Mouse (Mus musculus) small intestine, adult 2 months (tissue): ENCODE results near the gene Robo4.

Source experiments
- CTCF ChIP-seq: fragments of 200-500 bp; IDR thresholded peaks from 2 replicates; pipeline ENCODE4 v1.5.1; 2012; ENCODE audit warnings: low read depth, mild to moderate bottlenecking, control low read depth, inconsistent platforms, low read length, moderate library complexity, mixed read lengths; ENCODE audit not compliant: insufficient replicate concordance, insufficient read length; ENCODE audit errors: extremely low read depth
- POLR2A ChIP-seq: fragments of 200-500 bp; IDR thresholded peaks from 2 replicates; pipeline ENCODE4 v1.6.1; 2012; ENCODE audit warnings: low read depth, mild to moderate bottlenecking, control low read depth, inconsistent platforms, low read length, moderate library complexity

- TF ChIP-seq CTCF (no peak), POLR2A (no peak)
Observed at GRCm38 (mm10) chr9:37429326-37429725, 27.6 kb downstream of the Robo4 start.
